19 mouse cellular contexts compared by ENCODE assay signal in genomic region chr11:99609126-99609525, GRCm38 (mm10). TPM values are rescaled to one million over a fixed set of nuclear protein-coding genes. Genes with fewer than 3 reads are reported as not detected.
DNase-seq lines count a peak whose midpoint lies in the region; ATAC-seq and TF ChIP-seq lines count a peak whose summit lies in the region.
"Had no signal": no experiment of that assay in that cellular context is flagged by ENCODE, and none has a peak within 500 bp of the region (broad histone marks: within the 10 kb centered on the region; RNA-seq: fewer than 3 reads in every experiment).

No protein-coding gene starts in this region.

- DNase-seq in cerebellum, adult 11 months = peak; percentile 9
- peak; percentile 19 to 37 for DNase-seq in cerebellum, adult 18-20 months
- peak; percentile 22 to 67 for DNase-seq in frontal cortex, postnatal 36 days (ENCODE audit: low spot score in 2 of 2)
- peak; percentile 16 to 32 for DNase-seq in left cerebral cortex, adult 2 months (ENCODE audit: extremely low spot score in 1 of 2, low spot score in 2 of 2)
- DNase-seq in thymus, postnatal 25 days = no peak
- no peak for DNase-seq in hindbrain, embryonic 11.5 days (ENCODE audit: low spot score)
- DNase-seq: adrenal gland, adult 8-10 months; gastrocnemius, postnatal 25 days; liver, postnatal 0 days had no signal

- no peaks in the 10 kb centered on the region for H3K27me3 ChIP-seq in liver, embryonic 12.5 days (replicated peaks)
- H3K27me3 ChIP-seq in hindbrain, embryonic 11.5 days (ENCODE audit: control insufficient read depth, insufficient read depth, low read length) = no peaks in the 10 kb centered on the region
- H3K27me3 ChIP-seq: embryonic facial prominence, embryonic 13.5 days; hindbrain, embryonic 15.5 days had no signal

- no peaks in the 10 kb centered on the region for H3K4me1 ChIP-seq in liver, embryonic 12.5 days
- H3K4me1 ChIP-seq in hindbrain, embryonic 11.5 days (replicated peaks; ENCODE audit: control insufficient read depth, insufficient read depth, low read length) = no peaks in the 10 kb centered on the region
- H3K4me1 ChIP-seq: embryonic facial prominence, embryonic 13.5 days; heart, embryonic 13.5 days; hindbrain, embryonic 15.5 days; kidney, embryonic 15.5 days; limb, embryonic 10.5 days had no signal

- H3K27ac ChIP-seq in left cerebral cortex, adult 2 months = no peak overlapping the region; the same call in 1 of the 2 replicates
- H3K27ac ChIP-seq in liver, embryonic 12.5 days = no peak overlapping the region
- no peak overlapping the region for H3K27ac ChIP-seq in hindbrain, embryonic 11.5 days (ENCODE audit: low read depth, low read length)
- H3K27ac ChIP-seq: embryonic facial prominence, embryonic 13.5 days; heart, embryonic 13.5 days; hindbrain, embryonic 15.5 days; kidney, embryonic 15.5 days; limb, embryonic 10.5 days had no signal

- intact Hi-C loops in left cerebral cortex, adult 2 months (cut with DNase I) = no loop called here

- no peak for ATAC-seq in cerebellum, adult (ENCODE audit: insufficient number of reproducible peaks, low FRiP score, low TSS enrichment)
- no peak for ATAC-seq in liver, embryonic 12.5 days
- no peak for ATAC-seq in hindbrain, embryonic 11.5 days (ENCODE audit: low FRiP score)
- ATAC-seq: liver, postnatal 0 days had no signal

- no peaks in the 10 kb centered on the region for H3K36me3 ChIP-seq in liver, embryonic 12.5 days
- H3K36me3 ChIP-seq in hindbrain, embryonic 11.5 days (ENCODE audit: control insufficient read depth, insufficient read depth, low read length) = no peaks in the 10 kb centered on the region
- H3K36me3 ChIP-seq: embryonic facial prominence, embryonic 13.5 days; heart, embryonic 13.5 days; hindbrain, embryonic 15.5 days; kidney, embryonic 15.5 days; limb, embryonic 10.5 days had no signal

- 56% methylated on average over 1 of the region's 1 CpGs for WGBS in liver, embryonic 12.5 days (ENCODE audit: insufficient replicate concordance)
- 86% methylated on average over 1 of the region's 1 CpGs for WGBS in hindbrain, embryonic 11.5 days

- H3K4me2 ChIP-seq in liver, embryonic 12.5 days = no peak overlapping the region
- no peak overlapping the region for H3K4me2 ChIP-seq in hindbrain, embryonic 11.5 days (replicated peaks; ENCODE audit: low read depth, low read length)
- H3K4me2 ChIP-seq: embryonic facial prominence, embryonic 13.5 days; heart, embryonic 13.5 days; hindbrain, embryonic 15.5 days; kidney, embryonic 15.5 days had no signal

- no peak overlapping the region for H3K4me3 ChIP-seq in left cerebral cortex, adult 2 months
- no peak overlapping the region for H3K4me3 ChIP-seq in liver, embryonic 12.5 days
- no peak overlapping the region for H3K4me3 ChIP-seq in hindbrain, embryonic 11.5 days (ENCODE audit: low read depth, low read length)
- H3K4me3 ChIP-seq: embryonic facial prominence, embryonic 13.5 days; heart, embryonic 13.5 days; hindbrain, embryonic 15.5 days; kidney, embryonic 15.5 days; limb, embryonic 10.5 days had no signal

- no peak for TF ChIP-seq CTCF in left cerebral cortex, adult 2 months (IDR thresholded peaks at IDR 0.05)

- no peak overlapping the region for H3K9ac ChIP-seq in liver, embryonic 12.5 days
- no peak overlapping the region for H3K9ac ChIP-seq in hindbrain, embryonic 11.5 days (ENCODE audit: low read depth, low read length)
- H3K9ac ChIP-seq: embryonic facial prominence, embryonic 13.5 days; heart, embryonic 13.5 days; hindbrain, embryonic 15.5 days; kidney, embryonic 15.5 days; liver, postnatal 0 days had no signal

- no peaks in the 10 kb centered on the region for H3K9me3 ChIP-seq in liver, embryonic 12.5 days (replicated peaks)
- H3K9me3 ChIP-seq in hindbrain, embryonic 11.5 days (ENCODE audit: control insufficient read depth, low read length) = no peaks in the 10 kb centered on the region
- H3K9me3 ChIP-seq: embryonic facial prominence, embryonic 13.5 days; heart, embryonic 13.5 days; hindbrain, embryonic 15.5 days; kidney, embryonic 15.5 days; limb, embryonic 10.5 days had no signal

RNA-seq across cellular contexts. Expression of gene Gm11937, which starts 0.9 kb away (rescaled TPM):
- not detected for total RNA-seq in left cerebral cortex, adult 2 months (2021)
- polyA plus RNA-seq in liver, embryonic 12.5 days (2016; fragmentation: Nextera tagmentation; extraction: Ambion mirVana) = not detected in 2 replicates
- not detected in 2 replicates for polyA plus RNA-seq in hindbrain, embryonic 11.5 days (2014; fragmentation: Nextera tagmentation; extraction: Ambion mirVana)
- total RNA-seq: adrenal gland, adult 8-10 months; gastrocnemius, postnatal 25 days; megakaryocyte, adult 5-6 weeks had no signal
- polyA plus RNA-seq: embryonic facial prominence, embryonic 13.5 days; forebrain, embryonic 11.5 days; heart, embryonic 13.5 days; hindbrain, embryonic 15.5 days; kidney, embryonic 15.5 days; limb, embryonic 10.5 days; liver, postnatal 0 days; spleen, adult 2 months had no signal

RNA-seq across cellular contexts. Expression of gene Krtap2-4, which starts 5.5 kb away (rescaled TPM):
- total RNA-seq in left cerebral cortex, adult 2 months (2021) = not detected
- polyA plus RNA-seq in liver, embryonic 12.5 days (2016; fragmentation: Nextera tagmentation; extraction: Ambion mirVana) = not detected in 2 replicates
- polyA plus RNA-seq in hindbrain, embryonic 11.5 days (2014; fragmentation: Nextera tagmentation; extraction: Ambion mirVana) = not detected in 2 replicates
- total RNA-seq: adrenal gland, adult 8-10 months; gastrocnemius, postnatal 25 days; megakaryocyte, adult 5-6 weeks had no signal
- polyA plus RNA-seq: embryonic facial prominence, embryonic 13.5 days; forebrain, embryonic 11.5 days; heart, embryonic 13.5 days; hindbrain, embryonic 15.5 days; kidney, embryonic 15.5 days; limb, embryonic 10.5 days; liver, postnatal 0 days; spleen, adult 2 months had no signal

RNA-seq across cellular contexts. Expression of gene Gm11938, which starts 6.0 kb away (rescaled TPM):
- total RNA-seq in left cerebral cortex, adult 2 months (2021) = not detected
- polyA plus RNA-seq in liver, embryonic 12.5 days (2016; fragmentation: Nextera tagmentation; extraction: Ambion mirVana) = not detected in 2 replicates
- not detected in 2 replicates for polyA plus RNA-seq in hindbrain, embryonic 11.5 days (2014; fragmentation: Nextera tagmentation; extraction: Ambion mirVana)
- total RNA-seq: adrenal gland, adult 8-10 months; gastrocnemius, postnatal 25 days; megakaryocyte, adult 5-6 weeks had no signal
- polyA plus RNA-seq: embryonic facial prominence, embryonic 13.5 days; forebrain, embryonic 11.5 days; heart, embryonic 13.5 days; hindbrain, embryonic 15.5 days; kidney, embryonic 15.5 days; limb, embryonic 10.5 days; liver, postnatal 0 days; spleen, adult 2 months had no signal

RNA-seq across cellular contexts. Expression of gene Gm11562, which starts 11.1 kb away (rescaled TPM):
- not detected for total RNA-seq in left cerebral cortex, adult 2 months (2021)
- not detected in 2 replicates for polyA plus RNA-seq in liver, embryonic 12.5 days (2016; fragmentation: Nextera tagmentation; extraction: Ambion mirVana)
- not detected in 2 replicates for polyA plus RNA-seq in hindbrain, embryonic 11.5 days (2014; fragmentation: Nextera tagmentation; extraction: Ambion mirVana)
- total RNA-seq: adrenal gland, adult 8-10 months; gastrocnemius, postnatal 25 days; megakaryocyte, adult 5-6 weeks had no signal
- polyA plus RNA-seq: embryonic facial prominence, embryonic 13.5 days; forebrain, embryonic 11.5 days; heart, embryonic 13.5 days; hindbrain, embryonic 15.5 days; kidney, embryonic 15.5 days; limb, embryonic 10.5 days; liver, postnatal 0 days; spleen, adult 2 months had no signal

RNA-seq across cellular contexts. Expression of gene Krtap9-3, which starts 11.2 kb away (rescaled TPM):
- total RNA-seq in left cerebral cortex, adult 2 months (2021) = not detected
- not detected in 2 replicates for polyA plus RNA-seq in liver, embryonic 12.5 days (2016; fragmentation: Nextera tagmentation; extraction: Ambion mirVana)
- not detected in 2 replicates for polyA plus RNA-seq in hindbrain, embryonic 11.5 days (2014; fragmentation: Nextera tagmentation; extraction: Ambion mirVana)
- total RNA-seq: adrenal gland, adult 8-10 months; gastrocnemius, postnatal 25 days; megakaryocyte, adult 5-6 weeks had no signal
- polyA plus RNA-seq: embryonic facial prominence, embryonic 13.5 days; forebrain, embryonic 11.5 days; heart, embryonic 13.5 days; hindbrain, embryonic 15.5 days; kidney, embryonic 15.5 days; limb, embryonic 10.5 days; liver, postnatal 0 days; spleen, adult 2 months had no signal

Comparison
In these comparisons a context has a peak if more than half of its experiments do, and no peak if none do; other contexts are left out.
1. DNase-seq: peak in cerebellum, adult 11 months (single experiment), cerebellum, adult 18-20 months (2 of 2), frontal cortex, postnatal 36 days (2 of 2) and left cerebral cortex, adult 2 months (2 of 2); none in thymus, postnatal 25 days (single experiment) and hindbrain, embryonic 11.5 days (single experiment).